Mouse (Mus musculus) liver, embryonic 14.5 days (tissue): ENCODE measurements around the gene Bicral.

Experiments used
- CTCF ChIP-seq: IDR thresholded peaks from 2 replicates; pipeline ENCODE4 v1.5.1; 2016; ENCODE audit warnings: antibody characterized with exemption, low read depth, control low read depth
- EP300 ChIP-seq: IDR thresholded peaks from 2 replicates; pipeline ENCODE4 v1.6.1; 2016; ENCODE audit warnings: antibody characterized with exemption, low read depth

GRCm38 (mm10) chr17:46854096-46854495, 4.2 kb downstream of the Bicral start:
- TF ChIP-seq CTCF (no peak), EP300 (no peak)
